Mouse (Mus musculus): ENCODE measurements at regions not wholly inside any gene's neighbourhood (a gene's known extent, or its start where the extent isn't known, plus 50 kb on each side); places are given as distances from the start of the nearest gene placed in this dataset.
"Not testable (repeated sequence)": the region's sequence is repeated elsewhere in the genome, so short reads cannot be mapped to it uniquely, and the experiment has no call there.

DNA sequence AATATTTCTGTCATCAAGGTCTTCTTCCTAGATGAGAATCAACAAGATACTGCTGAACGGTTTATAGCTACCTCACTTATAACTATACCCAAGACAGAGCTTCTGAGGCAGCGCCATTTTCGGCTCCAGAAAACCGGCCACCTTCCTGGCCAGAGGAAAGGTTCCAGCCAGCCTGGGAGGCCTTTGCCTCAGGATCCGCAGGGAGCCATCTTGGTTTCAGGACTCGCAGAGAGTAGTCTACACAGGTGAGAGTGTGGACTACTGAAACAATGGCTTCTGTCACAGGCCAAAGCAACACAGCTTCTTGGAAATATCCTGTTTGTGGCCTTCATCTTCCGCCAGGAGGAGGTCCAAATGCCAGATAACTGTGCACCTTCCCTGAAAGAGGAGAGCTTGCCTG is 447.5 kb downstream of the Kcnt2 start:
- DNase-seq (ENCODE audit: low read depth): no peak

DNA sequence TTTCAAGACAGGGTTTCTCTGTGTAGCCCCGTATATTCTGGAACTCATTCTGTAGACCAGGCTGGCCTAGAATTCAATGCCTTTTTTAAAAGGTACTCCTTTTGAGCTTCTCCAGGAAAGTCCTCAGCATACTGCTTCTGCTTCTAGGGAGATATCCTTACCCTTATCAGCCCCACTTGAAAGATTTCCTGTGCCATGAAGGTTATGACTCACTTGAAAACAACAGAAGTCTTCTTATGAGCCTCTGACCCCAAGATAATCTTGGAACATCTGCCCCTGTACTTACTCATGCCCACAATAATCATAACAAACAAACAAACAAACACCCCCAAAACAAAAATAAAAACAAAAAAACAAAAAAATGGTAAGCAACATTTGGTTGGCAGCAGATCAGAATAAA is 484.2 kb downstream of the Kcnt2 start:
- no peak for DNase-seq (ENCODE audit: low read depth)

DNA sequence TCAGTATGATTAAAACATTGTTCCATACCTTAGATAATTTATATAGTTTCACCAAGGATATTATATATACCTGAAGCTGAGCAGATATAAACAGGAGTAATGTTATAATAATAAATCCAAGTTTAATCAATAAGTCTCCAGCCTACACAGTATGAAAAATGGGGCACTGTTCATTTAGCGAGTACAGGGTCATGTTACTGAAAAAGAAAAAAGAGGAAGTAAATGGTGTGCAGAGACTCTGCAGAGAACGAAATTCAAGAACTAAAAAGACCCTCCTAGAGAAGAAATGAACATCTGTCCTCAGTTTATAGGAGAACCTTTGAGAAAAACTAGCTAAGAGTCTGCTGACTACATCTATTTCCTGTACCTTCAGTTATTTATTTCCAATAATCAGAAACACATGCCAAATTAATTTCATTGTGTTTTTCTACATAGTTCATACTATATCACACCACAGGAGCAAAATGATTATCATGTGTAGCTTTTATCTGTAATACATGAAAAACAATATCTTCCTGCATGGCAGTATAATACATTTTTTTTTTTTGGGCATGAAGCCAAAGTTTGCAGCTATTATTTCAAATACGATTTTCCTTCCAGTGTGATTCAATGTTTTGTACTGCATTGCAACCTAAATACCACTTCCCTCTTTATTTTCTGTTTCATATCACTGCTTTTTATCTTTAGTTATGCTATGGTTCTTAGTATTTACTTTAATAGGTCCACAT is 493.2 kb downstream of the Kcnt2 start:
- no peak for DNase-seq (ENCODE audit: low read depth)

DNA sequence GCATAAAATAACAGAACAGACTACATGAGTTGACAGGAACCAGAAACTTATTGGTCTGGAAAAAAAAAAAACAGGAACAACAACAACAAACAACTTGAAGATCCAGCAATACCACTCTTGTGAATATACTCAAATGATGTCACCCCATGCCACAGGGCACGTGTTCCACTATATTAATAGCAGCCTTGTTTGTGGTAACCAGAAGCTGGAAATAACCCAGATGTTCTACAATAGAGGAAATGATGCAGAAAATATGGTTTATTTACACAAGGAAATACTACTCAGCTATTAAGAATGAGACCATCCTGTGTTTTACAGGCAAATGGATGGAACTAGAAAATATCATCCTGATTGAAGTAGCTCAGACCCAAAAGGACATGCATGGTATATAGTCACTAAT is 494.1 kb downstream of the Kcnt2 start:
- no peak for DNase-seq (ENCODE audit: low read depth)

DNA sequence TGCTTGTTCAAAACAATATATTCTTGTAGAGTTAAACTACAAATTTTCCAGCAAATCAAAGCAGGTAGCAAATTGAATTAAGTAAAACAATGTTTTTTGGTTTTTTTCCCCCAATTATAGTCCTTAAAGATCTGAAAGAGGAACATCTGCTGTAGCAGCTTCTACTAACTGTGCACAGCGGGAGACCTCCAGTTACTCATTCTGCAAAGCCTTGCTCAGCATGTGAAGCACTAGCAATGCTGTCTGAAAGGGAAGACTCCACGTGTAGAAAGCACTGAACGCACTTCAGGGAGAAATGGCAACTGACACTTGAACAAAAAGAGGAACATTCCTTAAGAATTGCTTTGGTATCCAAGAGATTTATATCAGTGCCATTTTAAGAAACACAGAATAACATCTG is 502.1 kb downstream of the Kcnt2 start:
- no peak for DNase-seq (ENCODE audit: low read depth)

DNA sequence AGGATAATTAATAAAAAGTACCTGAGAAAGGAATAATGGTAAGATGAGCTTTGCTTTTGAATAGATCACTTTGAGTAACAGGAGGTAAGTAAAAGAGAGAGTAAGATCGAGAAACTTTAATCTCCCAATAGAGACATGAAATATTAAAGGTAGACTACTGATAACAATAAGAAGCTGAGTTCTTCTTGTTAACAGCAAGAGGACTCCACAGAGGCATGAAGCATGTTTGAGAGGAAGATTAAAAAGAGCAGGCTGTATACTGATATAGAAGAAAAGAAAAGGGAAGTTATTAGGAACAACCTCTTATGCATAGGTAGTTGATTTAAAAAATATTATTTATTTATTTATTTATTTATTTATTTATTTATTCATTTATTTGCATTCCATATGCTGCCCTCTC is 519.9 kb downstream of the Kcnt2 start:
- DNase-seq (ENCODE audit: low read depth): no peak

DNA sequence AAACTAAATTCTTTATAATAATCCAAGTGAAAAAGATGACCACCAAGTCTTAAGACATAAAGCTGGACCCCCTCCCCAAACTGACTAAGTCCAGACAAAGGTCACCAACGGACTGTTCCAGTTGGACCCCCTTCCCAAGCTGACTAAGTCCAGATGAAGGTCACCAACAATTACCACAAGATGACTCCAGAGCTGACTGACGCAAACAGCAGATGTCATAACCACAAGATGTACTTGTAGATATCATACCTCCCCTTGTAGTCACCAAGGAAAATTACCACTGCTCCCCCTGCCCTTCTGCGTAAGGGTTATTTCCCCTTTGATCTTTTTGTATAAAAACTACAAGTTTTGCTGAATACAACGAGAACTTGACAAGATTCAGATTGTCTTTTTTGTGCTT is 527.8 kb downstream of the Kcnt2 start:
- peak; percentile 6 for DNase-seq (ENCODE audit: low read depth)

DNA sequence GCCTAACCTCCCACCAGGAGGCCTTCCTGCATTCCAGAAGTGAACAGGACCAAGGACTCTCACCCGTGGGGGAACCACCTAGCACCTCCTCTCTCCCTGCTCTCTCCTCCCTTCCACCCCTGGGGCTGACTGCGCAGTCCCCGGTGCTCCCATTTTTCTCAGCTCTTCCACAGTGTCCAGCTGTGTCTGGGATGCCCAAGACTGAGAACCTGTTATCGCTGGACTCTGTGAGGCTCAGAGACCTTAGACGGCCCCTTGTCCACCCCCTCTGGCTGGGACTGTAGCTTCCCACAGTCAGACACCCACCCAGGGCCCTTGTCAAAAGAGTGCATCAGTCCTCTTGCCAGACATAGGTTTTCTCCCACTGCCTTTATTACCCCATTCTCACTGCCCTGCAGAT is 564.2 kb downstream of the Kcnt2 start:
- no peak for DNase-seq (ENCODE audit: low read depth)

DNA sequence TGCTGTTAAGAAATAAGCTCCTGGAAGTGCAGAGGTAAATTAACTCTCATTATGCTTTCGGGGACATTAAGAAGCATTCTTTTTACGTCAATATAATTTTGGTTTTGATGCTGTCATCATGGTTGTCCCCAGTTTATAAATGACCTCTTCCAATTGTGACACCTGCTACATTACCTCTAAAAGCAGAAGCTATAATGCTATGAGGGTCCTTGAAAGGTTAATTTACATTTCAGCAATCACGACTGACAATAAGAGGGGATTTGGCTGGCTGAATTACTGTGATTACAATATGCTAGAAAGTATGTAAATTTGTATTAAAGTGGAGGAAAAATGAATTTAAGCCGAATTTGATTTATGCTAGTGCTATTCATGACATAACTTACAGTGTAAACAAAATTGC is 592.8 kb downstream of the Kcnt2 start:
- DNase-seq (ENCODE audit: low read depth): no peak

DNA sequence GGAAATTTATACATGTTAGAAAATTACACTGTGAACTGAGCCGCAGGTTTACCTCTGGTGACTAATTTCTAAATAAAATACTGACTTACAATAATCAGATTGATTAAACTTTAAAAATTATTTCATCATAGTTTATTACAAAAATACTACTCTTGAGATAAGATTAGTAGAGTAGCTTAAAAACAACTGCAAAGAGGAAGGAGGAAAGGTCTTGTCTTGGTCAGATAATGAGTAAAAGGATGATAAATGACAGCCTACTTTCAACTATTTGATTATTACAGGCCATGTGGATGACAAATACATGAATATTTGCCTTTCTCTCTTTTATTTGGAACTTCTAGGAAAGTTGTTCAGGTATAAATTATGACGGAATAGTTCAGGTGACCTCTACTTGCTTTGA is 594.6 kb downstream of the Kcnt2 start:
- no peak for DNase-seq (ENCODE audit: low read depth)

DNA sequence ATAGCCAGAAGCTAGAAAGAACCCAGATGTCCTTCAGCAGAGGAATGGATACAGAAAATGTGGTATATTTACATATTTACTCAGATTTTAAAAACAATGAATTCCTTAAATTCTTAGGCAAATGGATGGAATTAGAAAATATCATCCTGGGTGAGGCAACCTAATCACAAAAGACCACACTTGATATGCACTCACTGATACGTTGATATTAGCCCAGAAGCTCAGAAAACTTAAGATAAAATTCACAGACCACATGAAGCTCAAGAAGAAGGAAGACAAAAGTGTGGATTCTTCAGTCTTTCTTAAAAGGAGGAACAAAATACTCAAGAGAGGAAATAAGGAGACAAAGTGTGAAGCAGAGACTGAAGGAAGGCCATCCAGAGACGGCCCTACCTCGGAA is 602.1 kb downstream of the Kcnt2 start:
- not testable (repeated sequence) for DNase-seq (ENCODE audit: low read depth)

DNA sequence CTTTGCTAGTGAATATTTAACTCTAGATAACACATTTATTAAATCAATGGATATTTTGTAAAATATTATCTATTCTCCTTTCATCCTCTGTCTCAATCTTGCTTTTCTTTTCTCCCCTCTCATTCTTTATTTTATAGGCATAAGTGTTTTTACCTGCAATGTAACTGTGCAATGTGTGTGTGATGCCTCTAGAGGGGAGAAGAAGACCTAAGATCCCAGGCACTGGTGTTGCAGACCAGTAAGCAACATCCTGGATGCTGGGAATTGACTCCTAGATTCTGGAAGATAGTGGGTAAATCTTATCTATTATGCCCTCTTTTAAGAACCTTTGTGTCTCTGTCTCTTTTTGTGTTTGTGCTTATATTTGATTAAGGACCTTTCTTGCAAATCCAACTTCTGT is 605.6 kb downstream of the Kcnt2 start:
- no peak for DNase-seq (ENCODE audit: low read depth)

Measured in NIH3T3 (cell line).